Mouse (Mus musculus) embryonic facial prominence, embryonic 15.5 days (tissue): Measurements from ENCODE around the gene Ripply3. TPM values are rescaled to one million over a fixed set of nuclear protein-coding genes. Genes with fewer than 3 reads are reported as not detected.
A peak's percentile ranks its signal among the peaks of the same experiment; 100 is the strongest.

Source experiments
- ATAC-seq: fragments of 200-750 bp; cut with Nextera tagmentation; 2 replicates; pipeline ENCODE4 v1.8.0; 2017; ENCODE audit warnings: low read depth, moderate TSS enrichment; ENCODE audit not compliant: insufficient number of reproducible peaks, low FRiP score, low TSS enrichment
- H3K27ac ChIP-seq: fragments of 300-500 bp; sonication (generic); replicated peaks from 2 replicates; pipeline ENCODE4 v1.5.1; 2015; ENCODE audit warnings: mild to moderate bottlenecking, inconsistent platforms
- H3K27me3 ChIP-seq: fragments of 300-500 bp; sonication (generic); 2 replicates; pipeline ENCODE4 v1.6.1; 2015; ENCODE audit warnings: inconsistent platforms
- H3K36me3 ChIP-seq: fragments of 300-500 bp; sonication (generic); 2 replicates; pipeline ENCODE4 v1.6.1; 2015; ENCODE audit warnings: mild to moderate bottlenecking, inconsistent platforms
- H3K4me1 ChIP-seq: fragments of 300-500 bp; sonication (generic); 2 replicates; pipeline ENCODE4 v1.6.1; 2015; ENCODE audit warnings: inconsistent platforms
- H3K4me2 ChIP-seq: fragments of 300-500 bp; sonication (generic); replicated peaks from 2 replicates; pipeline ENCODE4 v1.6.1; 2015; ENCODE audit warnings: mild to moderate bottlenecking, inconsistent platforms
- H3K4me3 ChIP-seq: fragments of 300-500 bp; sonication (generic); replicated peaks from 2 replicates; pipeline ENCODE4 v1.5.1; 2015; ENCODE audit warnings: mild to moderate bottlenecking, inconsistent platforms
- H3K9ac ChIP-seq: fragments of 300-500 bp; sonication (generic); 2 replicates; pipeline ENCODE4 v1.6.1; 2015; ENCODE audit warnings: inconsistent platforms
- H3K9me3 ChIP-seq: fragments of 300-500 bp; sonication (generic); replicated peaks from 2 replicates; pipeline ENCODE4 v1.6.1; 2016; ENCODE audit warnings: inconsistent platforms
- WGBS: fragments of 180-500 bp; shearing (Covaris S2); methylation state at CpG from one replicate; pipeline ENCODE4 v1.1.7; 2015; 5-methylcytosine and 5-hydroxymethylcytosine counted together
- polyA plus RNA-seq: library from polyadenylated mRNA; unstranded; fragments of >200 nt; fragmentation: Nextera tagmentation; extraction: Ambion mirVana; gene quantifications from 2 replicates; pipeline ENCODE4 v1.2.1, GENCODE M21; 2015

Ripply3 gene
- polyA plus RNA-seq, 1 experiment from 2014 or later: 4.6 TPM

DNA sequence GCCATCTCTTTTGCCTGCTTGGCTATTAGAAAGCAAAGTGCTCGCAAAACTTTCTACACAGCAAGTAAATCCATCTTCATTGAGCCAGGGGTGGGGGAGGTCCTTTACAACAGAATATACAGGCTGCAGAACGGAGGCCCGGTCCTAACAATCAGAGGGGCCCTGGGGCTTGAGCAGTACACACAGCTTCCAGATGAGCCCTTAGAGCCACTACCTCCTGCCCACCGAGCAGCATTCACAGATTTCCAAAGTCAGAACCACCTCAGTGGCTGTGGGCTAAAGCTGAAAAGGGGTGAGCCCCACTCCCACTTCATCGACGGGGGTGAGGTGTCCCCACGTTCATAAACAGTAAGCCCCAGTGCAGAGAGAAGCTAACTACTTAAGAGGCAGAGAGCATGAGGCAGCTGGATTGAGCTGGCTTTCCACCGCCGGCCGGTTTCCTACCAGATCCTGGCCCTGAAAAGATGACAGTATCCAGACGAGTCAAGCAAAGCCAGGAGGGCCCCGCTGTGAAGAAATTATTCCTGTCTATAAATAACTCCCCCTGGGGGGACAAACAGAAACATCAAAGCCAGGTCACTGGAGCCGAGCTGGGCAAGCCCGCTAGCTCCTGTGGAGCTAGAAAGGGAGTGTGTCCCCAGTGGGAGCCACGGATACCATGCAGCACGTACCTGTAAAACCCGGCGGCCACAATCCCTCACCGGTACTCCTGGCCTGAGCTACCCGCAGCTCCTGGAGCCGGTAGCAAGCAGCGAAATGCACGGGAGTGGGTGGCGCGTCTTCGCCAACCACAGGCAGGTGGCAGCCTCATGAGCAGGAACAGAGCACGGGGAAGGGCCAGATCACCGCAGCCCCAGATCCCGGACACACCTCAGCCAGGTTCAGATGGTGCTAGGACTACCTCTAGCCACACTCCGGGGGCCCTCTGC lies 25.7 kb upstream of the Ripply3 start:
- ATAC-seq: 0 out of 2 replicates have a peak, but pooled peaks have one; percentile 40
- Histone ChIP-seq H3K9ac (peak overlapping the region; percentile 12; the same call in 1 of the 2 replicates), H3K27me3 (no peaks in the 10 kb centered on the region), H3K36me3 (no peaks in the 10 kb centered on the region), H3K4me3 (peak overlapping the region; percentile 25), H3K27ac (peak overlapping the region; percentile 39; the same call in 1 of the 2 replicates), H3K4me2 (peak overlapping the region; percentile 47), H3K4me1 (peaks cover 22% of the 10 kb centered on the region), H3K9me3 (no peaks in the 10 kb centered on the region)
- 8% methylated on average over 30 of the region's 30 CpGs for WGBS

DNA sequence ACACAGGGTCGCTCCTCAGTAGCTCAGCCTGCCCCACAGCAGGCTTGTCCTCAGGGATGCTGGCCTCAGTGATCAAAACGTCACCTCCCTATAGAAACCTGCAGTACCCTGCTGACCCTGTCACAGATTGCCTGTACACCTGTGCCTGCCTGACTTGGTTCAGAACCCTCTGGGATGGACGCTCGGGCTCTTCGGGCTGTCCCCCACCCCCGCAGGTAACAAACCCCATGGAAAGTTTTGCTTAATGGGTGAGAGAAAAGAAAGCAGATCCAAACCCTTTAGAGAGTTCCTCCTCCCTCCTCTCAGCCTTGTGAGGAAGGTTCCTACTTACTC lies 25.1 kb upstream of the Ripply3 start:
- 30% methylated on average over 6 of the region's 6 CpGs for WGBS
- H3K9me3 ChIP-seq: no peaks in the 10 kb centered on the region
- H3K4me2 ChIP-seq: peak overlapping the region; percentile 47
- no peaks in the 10 kb centered on the region for H3K36me3 ChIP-seq
- H3K4me1 ChIP-seq: peaks cover 28% of the 10 kb centered on the region
- no peaks in the 10 kb centered on the region for H3K27me3 ChIP-seq
- no peak for ATAC-seq
- no peak overlapping the region for H3K27ac ChIP-seq
- peak overlapping the region; percentile 25; the same call in 1 of the 2 replicates for H3K4me3 ChIP-seq
- H3K9ac ChIP-seq: no peak overlapping the region; the same call in 1 of the 2 replicates

DNA sequence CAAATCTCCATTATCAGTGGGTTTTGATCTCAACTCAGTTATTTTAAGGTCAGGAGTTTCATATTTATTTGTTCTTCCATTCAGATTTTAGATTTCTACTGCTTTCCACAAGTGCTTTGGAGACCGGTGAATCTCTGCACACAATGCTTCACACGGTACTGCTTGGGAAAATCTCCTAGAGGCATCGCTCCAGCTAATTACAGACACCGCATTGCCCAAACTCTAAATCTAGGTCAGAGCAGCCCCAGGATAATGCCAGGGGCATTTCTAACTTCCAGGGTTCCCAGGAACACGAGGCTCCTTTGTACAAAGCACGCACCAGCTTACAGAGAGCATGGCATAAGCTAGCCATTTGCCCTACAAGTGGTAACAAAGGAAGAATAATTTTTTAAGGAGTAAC lies 20.7 kb upstream of the Ripply3 start:
- Histone ChIP-seq H3K9ac (no peak overlapping the region), H3K4me1 (peaks cover 35% of the 10 kb centered on the region), H3K4me2 (peak overlapping the region; percentile 34), H3K9me3 (no peaks in the 10 kb centered on the region), H3K27me3 (no peaks in the 10 kb centered on the region), H3K36me3 (no peaks in the 10 kb centered on the region), H3K27ac (peak overlapping the region; percentile 73), H3K4me3 (no peak overlapping the region)
- ATAC-seq: no peak
- 22% methylated on average over 6 of the region's 6 CpGs for WGBS

DNA sequence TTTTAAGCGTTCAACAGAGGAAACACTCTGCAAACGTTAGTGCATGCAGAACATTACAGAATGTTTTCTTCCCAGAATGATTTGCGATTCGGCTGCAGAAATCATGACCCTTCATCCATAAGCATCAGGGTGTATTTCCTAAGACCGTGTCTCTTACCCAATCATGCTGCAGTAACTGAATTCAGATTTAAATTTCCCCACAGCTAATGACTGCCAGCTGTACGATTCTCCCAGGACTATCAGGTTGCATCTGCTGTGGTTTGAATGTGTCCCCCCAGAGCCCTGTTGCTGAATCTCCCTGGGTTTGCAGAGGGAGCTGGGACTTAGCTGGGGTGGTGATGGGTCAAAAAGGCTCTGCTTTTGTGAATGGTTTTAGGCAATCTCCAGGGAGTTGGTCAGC lies 20.3 kb upstream of the Ripply3 start:
- ATAC-seq: no peak; the same call in 1 of the 2 replicates
- Histone ChIP-seq H3K4me1 (peaks cover 31% of the 10 kb centered on the region), H3K4me2 (peak overlapping the region; percentile 34), H3K9me3 (no peaks in the 10 kb centered on the region), H3K27ac (peak overlapping the region; percentile 73), H3K36me3 (no peaks in the 10 kb centered on the region), H3K27me3 (no peaks in the 10 kb centered on the region), H3K9ac (no peak overlapping the region), H3K4me3 (no peak overlapping the region)
- WGBS: 13% methylated on average over 6 of the region's 6 CpGs

DNA sequence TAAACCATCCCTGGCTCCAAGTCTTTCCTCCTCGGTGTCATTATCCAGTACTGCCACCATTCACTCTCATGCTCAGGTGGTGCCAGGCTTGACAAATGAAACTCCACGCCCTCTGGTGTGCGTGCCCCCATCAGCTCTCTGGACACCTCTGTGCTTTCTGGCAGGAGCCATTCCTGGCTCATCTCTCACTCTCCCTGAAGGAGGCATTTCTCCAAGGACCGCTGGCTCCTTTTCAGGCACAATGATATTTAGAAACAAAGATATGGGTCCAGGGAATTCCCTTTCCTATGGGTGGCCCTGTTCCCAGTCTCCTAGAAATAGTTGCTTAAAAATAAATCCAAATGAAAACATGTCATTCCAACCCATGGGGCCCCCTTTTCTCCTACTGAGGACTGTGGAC lies 19.2 kb upstream of the Ripply3 start:
- Histone ChIP-seq H3K4me2 (no peak overlapping the region), H3K4me1 (peaks cover 32% of the 10 kb centered on the region), H3K27ac (no peak overlapping the region), H3K9me3 (no peaks in the 10 kb centered on the region), H3K4me3 (no peak overlapping the region), H3K27me3 (no peaks in the 10 kb centered on the region), H3K36me3 (no peaks in the 10 kb centered on the region), H3K9ac (no peak overlapping the region)
- 90% methylated on average over 4 of the region's 4 CpGs for WGBS
- no peak for ATAC-seq

DNA sequence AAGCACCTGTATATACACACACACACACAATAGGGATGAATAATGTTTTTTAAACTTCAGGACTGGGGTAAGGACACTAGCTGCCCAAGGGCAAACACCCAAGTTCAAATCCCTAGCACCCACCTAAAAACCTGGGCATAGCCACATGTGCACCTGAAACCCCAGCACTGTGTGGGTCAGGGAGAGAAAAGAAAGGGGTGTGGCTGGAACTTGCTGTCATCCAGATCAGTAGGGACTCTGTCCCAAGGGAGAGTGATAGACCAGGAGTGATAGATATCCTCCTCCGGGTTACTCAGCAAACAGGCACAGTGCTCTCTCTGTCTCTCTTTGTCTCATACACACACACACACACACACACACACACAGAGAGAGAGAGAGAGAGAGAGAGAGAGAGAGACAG lies 16.8 kb upstream of the Ripply3 start:
- H3K4me3 ChIP-seq: no peak overlapping the region
- no peak overlapping the region for H3K9ac ChIP-seq
- no peaks in the 10 kb centered on the region for H3K27me3 ChIP-seq
- H3K9me3 ChIP-seq: no peaks in the 10 kb centered on the region
- 81% methylated on average over 1 of the region's 1 CpGs for WGBS
- H3K27ac ChIP-seq: no peak overlapping the region
- no peak overlapping the region for H3K4me2 ChIP-seq
- peaks cover 32% of the 10 kb centered on the region for H3K4me1 ChIP-seq
- no peaks in the 10 kb centered on the region for H3K36me3 ChIP-seq
- ATAC-seq: no peak

DNA sequence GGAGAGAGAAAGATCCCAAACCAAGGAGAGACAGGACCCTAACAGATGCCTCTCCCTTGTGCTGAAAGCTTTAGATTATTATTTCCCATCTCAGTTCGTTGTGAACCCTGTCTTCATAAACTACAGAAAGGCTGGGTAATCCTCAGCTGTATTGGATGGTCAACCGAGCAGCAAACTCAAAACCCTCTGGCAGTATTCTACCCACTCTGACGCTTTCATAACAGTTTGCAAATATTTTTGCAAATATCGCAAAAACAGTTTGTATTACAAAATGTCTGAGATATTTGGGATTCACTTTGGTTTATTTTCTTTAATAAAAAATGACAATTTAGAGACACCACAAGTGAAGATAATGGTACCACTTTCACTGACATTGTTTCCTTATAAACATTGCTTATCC lies 16.3 kb upstream of the Ripply3 start:
- WGBS: 61% methylated on average over 4 of the region's 4 CpGs
- H3K27ac ChIP-seq: no peak overlapping the region
- H3K9me3 ChIP-seq: no peaks in the 10 kb centered on the region
- no peak overlapping the region for H3K9ac ChIP-seq
- H3K27me3 ChIP-seq: no peaks in the 10 kb centered on the region
- peak overlapping the region; percentile 52 for H3K4me2 ChIP-seq
- no peaks in the 10 kb centered on the region for H3K36me3 ChIP-seq
- peaks cover 30% of the 10 kb centered on the region for H3K4me1 ChIP-seq
- no peak for ATAC-seq
- H3K4me3 ChIP-seq: peak overlapping the region; percentile 79

DNA sequence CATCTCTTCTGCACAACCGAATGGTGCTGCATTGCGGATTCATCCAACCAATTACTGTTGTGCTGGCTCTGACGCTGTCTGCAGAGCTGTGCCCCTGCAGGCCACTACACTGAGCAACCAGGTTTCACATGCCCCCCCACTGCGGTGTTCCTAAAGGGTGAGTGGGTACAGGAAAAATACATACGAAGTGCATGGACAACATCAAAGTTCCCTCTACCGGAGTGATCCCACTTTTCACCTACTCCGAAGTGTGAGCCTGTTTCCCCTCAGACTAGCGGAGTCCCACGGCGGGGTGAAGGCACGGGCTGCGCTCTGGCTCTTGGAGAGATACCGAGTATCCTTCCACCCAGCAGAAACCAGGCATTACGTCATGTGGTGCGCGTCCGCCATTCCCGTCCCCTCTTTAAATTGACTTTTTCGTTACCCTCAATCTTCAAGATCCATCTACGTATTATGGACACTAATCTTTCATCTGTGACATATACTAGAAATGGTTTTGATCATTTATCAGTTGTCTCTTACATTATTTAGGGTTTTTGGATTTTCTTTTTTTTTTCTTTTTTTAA lies 15.5 kb upstream of the Ripply3 start:
- peak; percentile 88 for ATAC-seq
- Histone ChIP-seq H3K4me3 (peak overlapping the region; percentile 79), H3K9me3 (no peaks in the 10 kb centered on the region), H3K9ac (peak overlapping the region; percentile 71), H3K4me2 (peak overlapping the region; percentile 52), H3K4me1 (peaks cover 22% of the 10 kb centered on the region), H3K27me3 (no peaks in the 10 kb centered on the region), H3K36me3 (no peaks in the 10 kb centered on the region), H3K27ac (peak overlapping the region; percentile 100)
- under 1% methylated on average over 20 of the region's 20 CpGs for WGBS

DNA sequence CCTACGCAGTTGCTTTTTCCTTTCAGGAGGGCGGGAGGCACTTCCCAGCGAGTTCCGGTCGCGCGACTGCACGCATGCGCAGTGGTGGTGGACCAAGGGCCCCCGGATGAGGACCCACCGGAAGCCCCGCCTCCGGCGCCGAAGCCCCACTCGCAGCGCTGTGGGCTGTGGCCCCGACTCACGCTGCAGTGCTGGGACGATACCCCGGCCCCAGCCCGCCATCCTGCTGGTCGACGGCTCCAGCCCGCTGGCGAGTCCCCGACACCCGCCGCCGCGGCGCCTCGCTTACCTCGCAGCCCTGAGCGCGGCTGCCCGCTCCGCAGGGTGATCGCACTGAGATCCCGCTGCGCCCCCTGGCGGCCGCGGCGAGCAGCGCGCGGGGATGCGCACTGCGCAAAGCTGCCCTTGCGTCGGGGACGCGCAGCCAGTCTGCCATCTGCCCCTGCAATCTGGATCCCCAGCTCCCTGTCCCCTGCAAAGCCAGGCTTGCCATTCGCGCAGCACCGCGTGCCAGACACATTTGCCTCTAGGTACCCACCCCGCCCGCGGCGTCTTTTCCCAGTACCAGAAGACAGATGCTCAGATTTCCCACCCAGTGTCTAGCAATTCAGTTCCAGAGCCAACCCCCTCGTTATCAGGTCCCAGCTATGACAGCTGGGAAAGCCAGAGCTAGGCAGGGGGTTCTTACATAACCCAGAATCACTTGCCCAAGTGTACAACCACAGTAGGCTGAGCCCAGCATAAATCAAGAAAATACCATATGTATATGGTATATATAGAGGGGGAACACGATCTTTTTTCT lies 14.8 kb upstream of the Ripply3 start, which contains the start of gene Hlcs:
TSS of gene Hlcs (minus strand) at position 343 of the 802 bp plus-strand sequence.
- H3K9me3 ChIP-seq: no peaks in the 10 kb centered on the region
- H3K36me3 ChIP-seq: no peaks in the 10 kb centered on the region
- no peaks in the 10 kb centered on the region for H3K27me3 ChIP-seq
- H3K4me3 ChIP-seq: peak within 1 kb of the TSS; percentile 79
- H3K4me2 ChIP-seq: peak within 1 kb of the TSS; percentile 84
- WGBS: under 1% methylated on average over 64 of the region's 64 CpGs
- ATAC-seq: peak; percentile 93
- H3K4me1 ChIP-seq: peaks cover 15% of the 10 kb centered on the region; the same call in 1 of the 2 replicates
- peak within 1 kb of the TSS; percentile 93 for H3K9ac ChIP-seq
- peak within 1 kb of the TSS; percentile 100 for H3K27ac ChIP-seq

DNA sequence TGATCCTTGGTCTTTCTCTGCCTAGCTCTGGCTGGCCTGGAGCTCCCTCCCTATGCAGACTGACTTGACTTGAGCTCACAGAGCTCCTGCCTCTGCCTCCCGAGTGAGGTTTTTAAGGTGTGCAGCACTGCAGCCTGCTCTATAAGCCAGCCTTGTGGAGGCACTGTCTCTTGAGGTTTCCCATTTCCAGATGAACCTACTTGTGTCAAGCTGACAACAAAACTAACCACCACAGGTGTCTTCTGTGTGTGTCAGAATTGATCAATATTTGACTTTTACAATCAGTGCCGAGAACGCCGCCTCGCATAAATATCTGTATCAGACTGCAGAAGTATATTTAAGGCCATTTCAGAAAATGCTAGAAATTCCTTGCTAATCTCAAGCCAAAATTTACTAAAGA lies 13.6 kb upstream of the Ripply3 start:
- 90% methylated on average over 5 of the region's 5 CpGs for WGBS
- Histone ChIP-seq H3K4me1 (peaks cover 14% of the 10 kb centered on the region; the same call in 1 of the 2 replicates), H3K4me3 (no peak overlapping the region), H3K27me3 (no peaks in the 10 kb centered on the region), H3K9me3 (no peaks in the 10 kb centered on the region), H3K4me2 (no peak overlapping the region), H3K36me3 (no peaks in the 10 kb centered on the region), H3K27ac (no peak overlapping the region), H3K9ac (no peak overlapping the region)
- no peak for ATAC-seq

DNA sequence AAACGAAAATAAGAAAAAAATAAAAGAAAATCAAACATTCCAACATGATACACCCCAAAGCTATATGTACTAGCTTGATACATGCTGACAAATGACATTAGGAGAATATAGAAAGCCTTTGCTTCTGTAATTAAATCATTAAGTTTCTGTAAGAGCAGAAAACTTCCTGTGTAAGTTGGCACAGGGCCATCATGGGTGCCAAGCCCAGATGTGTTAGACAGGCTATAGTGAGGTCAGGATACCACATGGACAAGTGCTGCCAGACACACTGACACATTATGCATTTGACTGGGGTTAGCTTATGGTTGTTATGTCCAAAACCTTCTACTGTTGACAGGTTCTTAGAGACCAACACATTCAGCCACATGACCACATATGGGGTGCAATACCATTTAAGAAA lies 13.0 kb upstream of the Ripply3 start:
- H3K27me3 ChIP-seq: no peaks in the 10 kb centered on the region
- H3K36me3 ChIP-seq: no peaks in the 10 kb centered on the region
- H3K4me3 ChIP-seq: no peak overlapping the region
- no peak overlapping the region for H3K4me2 ChIP-seq
- no peak overlapping the region for H3K9ac ChIP-seq
- 17% methylated on average over 1 of the region's 1 CpGs for WGBS
- no peak overlapping the region for H3K27ac ChIP-seq
- H3K4me1 ChIP-seq: peaks cover 14% of the 10 kb centered on the region; the same call in 1 of the 2 replicates
- no peak for ATAC-seq
- H3K9me3 ChIP-seq: no peaks in the 10 kb centered on the region
